9 mouse cellular contexts compared by ENCODE assay signal in genomic region chr4:33923761-33924233, GRCm38 (mm10). TPM values are rescaled to one million over a fixed set of nuclear protein-coding genes. Genes with fewer than 3 reads are reported as not detected.
DNase-seq lines count a peak whose midpoint lies in the region; ATAC-seq and TF ChIP-seq lines count a peak whose summit lies in the region.
"Had no signal": no experiment of that assay in that cellular context is flagged by ENCODE, and none has a peak within 500 bp of the region (broad histone marks: within the 10 kb centered on the region; RNA-seq: fewer than 3 reads in every experiment).

No protein-coding gene starts in this region.

- no peak overlapping the region for H3K27ac ChIP-seq in liver, adult 2 months (replicated peaks; ENCODE audit: insufficient read depth, low read depth, low read length)
- peak overlapping the region; percentile 95 for H3K27ac ChIP-seq in forebrain, embryonic 14.5 days (ENCODE audit: low read depth, low read length)
- H3K27ac ChIP-seq: macrophage had no signal

- H3K4me1 ChIP-seq in liver, adult 2 months (ENCODE audit: control insufficient read depth, insufficient read depth, low read length) = peaks cover 2% of the 10 kb centered on the region; the same call in 1 of the 2 replicates
- H3K4me1 ChIP-seq in forebrain, embryonic 14.5 days (ENCODE audit: control insufficient read depth, insufficient read depth, low read length) = 0 out of 2 replicates have a peak, but pooled peaks cover 3% of the 10 kb centered on the region

- intact Hi-C loops in left cerebral cortex, postnatal 14 days (cut with DNase I) = loop anchor here (5.0 to 10.0 kb wide), 2 partner anchors 186 to 529 kb away; no protein-coding TSS in a partner anchor

- H3K27me3 ChIP-seq in liver, adult 2 months (ENCODE audit: control insufficient read depth, insufficient read depth, low read length) = peaks cover 18% of the 10 kb centered on the region
- 0 out of 2 replicates have a peak, but pooled peaks cover 10% of the 10 kb centered on the region for H3K27me3 ChIP-seq in forebrain, embryonic 14.5 days (replicated peaks; ENCODE audit: control insufficient read depth, insufficient read depth, low read length)

- no peak overlapping the region for H3K9ac ChIP-seq in liver, adult 2 months (ENCODE audit: low read depth, low read length)
- H3K9ac ChIP-seq in forebrain, embryonic 14.5 days (ENCODE audit: low read length) = peak overlapping the region; percentile 93

- TF ChIP-seq CTCF in liver, adult 2 months (IDR thresholded peaks at IDR 0.05; ENCODE audit: low read depth, low read length) = no peak

- H3K79me2 ChIP-seq in liver, adult 2 months (ENCODE audit: control insufficient read depth, insufficient read depth, low read length) = no peaks in the 10 kb centered on the region

- H3K9me3 ChIP-seq in forebrain, embryonic 14.5 days (replicated peaks; ENCODE audit: control insufficient read depth, low read length) = no peaks in the 10 kb centered on the region

- peak overlapping the region; percentile 89 for H3K4me2 ChIP-seq in forebrain, embryonic 14.5 days (ENCODE audit: low read length)

- ATAC-seq in forebrain, embryonic 14.5 days = peak; percentile 60
- ATAC-seq in megakaryocyte-erythroid progenitor cell, adult 5-6 weeks (replicated peaks; ENCODE audit: low FRiP score, low TSS enrichment, poor library complexity, severe bottlenecking) = no peak

- WGBS in liver, adult 2 months = 2% methylated on average over 51 of the region's 55 CpGs
- WGBS in forebrain, embryonic 14.5 days = 1% methylated on average over 54 of the region's 55 CpGs

- peak overlapping the region; percentile 56; the same call in 1 of the 2 replicates for H3K4me3 ChIP-seq in liver, adult 2 months (ENCODE audit: insufficient read depth, low read depth, low read length)
- peak overlapping the region; percentile 65 for H3K4me3 ChIP-seq in forebrain, embryonic 14.5 days (ENCODE audit: low read depth, low read length)

- peak; percentile 49 for DNase-seq in adrenal gland, postnatal 25 days
- DNase-seq in adrenal gland, postnatal 14 days = no peak
- DNase-seq in liver, adult 2 months (ENCODE audit: extremely low read depth, low read depth, low spot score) = no peak
- DNase-seq in liver = no peak
- peak; percentile 77 for DNase-seq in forebrain, embryonic 14.5 days (ENCODE audit: low spot score)
- DNase-seq in left cerebral cortex, postnatal 14 days (ENCODE audit: low spot score in 2 of 2) = peak; percentile 21 to 34
- peak; percentile 7 for DNase-seq in naive thymus-derived CD4-positive, alpha-beta T cell, adult 2 months (ENCODE audit: low read depth)

- TF ChIP-seq POLR2A in liver, adult 2 months (IDR thresholded peaks at IDR 0.05; ENCODE audit: extremely low read depth, insufficient read depth, low read length) = no peak

- H3K36me3 ChIP-seq in liver, adult 2 months (ENCODE audit: control insufficient read depth, insufficient read depth, low read length) = no peaks in the 10 kb centered on the region
- no peaks in the 10 kb centered on the region for H3K36me3 ChIP-seq in forebrain, embryonic 14.5 days (ENCODE audit: control insufficient read depth, insufficient read depth, low read length)

RNA-seq across cellular contexts. Expression of gene Cnr1, which starts 0.6 kb away (rescaled TPM):
- total RNA-seq in adrenal gland, postnatal 25 days (2021) = 36.0 and 40.0 TPM in 2 replicates
- 27.6 and 30.8 TPM in 2 replicates for total RNA-seq in adrenal gland, postnatal 14 days (2021)
- total RNA-seq in liver, adult 2 months (2014; rRNA removed) = 0.20 TPM in 1 of 2 replicates, not detected in the other
- not detected in 2 replicates for polyA plus RNA-seq in liver, adult 2 months (2012; rRNA removed)
- 81.5 and 83.9 TPM in 2 replicates for polyA plus RNA-seq in forebrain, embryonic 14.5 days (2014; fragmentation: Nextera tagmentation; extraction: Ambion mirVana)
- total RNA-seq in left cerebral cortex, postnatal 14 days (2021) = 100 to 1,000 TPM; 117 to 128 TPM
- total RNA-seq in megakaryocyte-erythroid progenitor cell, adult 5-6 weeks (2014; fragmentation: Nextera tagmentation) = not detected in 2 replicates
- total RNA-seq in megakaryocyte-erythroid progenitor cell, adult 5-6 weeks (2017) = 0.19 TPM in 1 of 2 replicates, not detected in the other

Comparison
In these comparisons a context has a peak if more than half of its experiments do, and no peak if none do; other contexts are left out.
1. DNase-seq: peak in adrenal gland, postnatal 25 days (single experiment), forebrain, embryonic 14.5 days (single experiment), left cerebral cortex, postnatal 14 days (2 of 2) and naive thymus-derived CD4-positive, alpha-beta T cell, adult 2 months (single experiment); none in adrenal gland, postnatal 14 days (single experiment), liver, adult 2 months (single experiment) and liver (single experiment).
2. RNA of gene Cnr1, which starts 0.6 kb away (total RNA-seq): 117 to 128 TPM in left cerebral cortex, postnatal 14 days, 36.0 to 40.0 TPM in adrenal gland, postnatal 25 days and 27.6 to 30.8 TPM in adrenal gland, postnatal 14 days; 0.19 TPM in megakaryocyte-erythroid progenitor cell, adult 5-6 weeks and 0.20 TPM in liver, adult 2 months; every median in the first group is over 10 times any median in the second.